Mouse (Mus musculus) lung, postnatal 0 days (tissue): Measurements from ENCODE around the gene Itga9.

Source experiments
- CTCF ChIP-seq: IDR thresholded peaks from 2 replicates; pipeline ENCODE4 v1.5.1; 2016; ENCODE audit warnings: antibody characterized with exemption, mild to moderate bottlenecking
- EP300 ChIP-seq: IDR thresholded peaks from 2 replicates; pipeline ENCODE4 v1.6.1; 2016; ENCODE audit warnings: antibody characterized with exemption, mild to moderate bottlenecking, control low read depth

DNA sequence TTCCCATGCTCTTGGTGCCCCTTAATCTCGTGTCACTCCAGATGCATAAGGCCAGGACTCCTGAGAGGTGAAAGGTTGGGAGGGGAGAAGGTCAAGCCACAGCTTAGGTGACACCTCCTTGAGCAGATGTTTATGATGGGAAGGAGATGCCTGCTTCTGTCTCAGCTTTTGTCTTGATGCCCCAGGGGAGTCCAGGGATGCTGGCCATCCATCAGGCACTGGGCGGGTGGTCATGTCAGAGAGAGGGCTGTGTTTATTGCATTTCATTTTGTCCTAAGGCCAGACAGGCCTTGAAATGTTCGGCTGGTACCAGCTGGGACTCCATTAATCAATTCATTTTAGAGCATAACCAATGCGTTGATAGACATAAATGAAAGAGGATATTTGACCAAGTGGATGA, 81.8 kb downstream of the Itga9 start:
- TF ChIP-seq CTCF (no peak), EP300 (no peak)
